Mouse (Mus musculus): ENCODE data around the gene Eif4g3. TPM values are rescaled to one million over a fixed set of nuclear protein-coding genes. Genes with fewer than 3 reads are reported as not detected.

The Eif4g3 gene
- total RNA-seq, 4 experiments from 2014 or later: 147 to 156 (median 154) TPM

DNA sequence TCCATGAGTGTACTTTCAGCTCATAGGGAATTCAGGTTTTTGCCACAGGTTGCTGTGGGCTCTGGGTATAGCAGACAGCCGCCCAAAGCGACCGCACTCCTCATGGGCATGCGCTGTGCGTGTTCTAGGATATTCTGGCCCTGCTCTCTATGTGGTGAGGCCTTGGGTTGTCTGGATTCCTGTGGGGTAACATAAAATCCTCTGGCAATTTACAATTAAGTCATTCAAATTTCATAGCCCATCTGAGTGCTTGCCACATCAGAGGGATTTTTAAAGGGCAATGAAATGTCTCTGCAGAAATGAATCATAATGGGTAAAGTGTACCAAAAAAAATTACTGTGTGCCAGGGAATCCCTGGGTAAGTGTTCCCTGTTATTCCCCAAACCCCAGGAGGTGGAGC is 3.4 kb upstream of the Eif4g3 start:
- no peak for DNase-seq (ENCODE audit: low spot score in 2 of 2)

DNA sequence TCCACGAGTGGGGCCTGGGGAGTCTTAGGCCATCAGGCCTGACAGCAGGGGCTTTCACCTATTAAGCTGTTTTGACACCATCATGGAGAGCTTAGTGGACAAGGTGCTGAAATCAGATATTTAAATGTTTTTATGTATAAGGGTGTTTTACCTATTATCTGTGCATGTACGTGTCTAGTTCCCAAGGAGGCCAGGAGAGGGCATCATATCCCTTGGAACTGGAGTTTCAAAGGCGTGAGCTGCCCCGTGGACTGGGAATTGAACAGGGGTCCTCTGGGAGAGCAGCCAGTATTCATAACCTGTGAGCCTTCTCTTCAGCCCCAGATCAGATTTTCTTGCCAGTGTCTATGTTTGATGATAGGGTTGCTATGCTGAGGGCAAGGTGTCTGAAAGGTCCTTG is 2.4 kb upstream of the Eif4g3 start:
- DNase-seq (ENCODE audit: low spot score in 2 of 2): no peak

DNA sequence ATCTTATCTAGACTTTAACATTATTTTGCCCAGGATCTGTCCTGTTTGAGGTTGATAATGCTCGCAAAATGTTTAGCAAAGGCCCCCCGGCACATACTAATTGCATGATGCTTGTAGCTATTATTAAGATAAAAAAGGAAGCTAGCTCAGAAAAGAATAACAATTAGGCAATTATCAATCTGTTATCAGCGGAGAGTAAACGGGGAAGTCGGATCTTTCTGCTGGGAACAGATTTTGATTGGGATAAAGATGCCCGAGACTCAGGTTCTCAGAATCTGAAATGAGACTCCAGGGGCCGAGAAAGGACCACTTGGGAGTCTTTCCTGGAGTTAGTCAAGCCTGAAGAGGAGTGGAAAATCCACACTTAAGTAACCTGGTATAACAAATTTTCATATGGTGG is 1.6 kb upstream of the Eif4g3 start:
- no peak for DNase-seq (ENCODE audit: low spot score in 2 of 2)

DNA sequence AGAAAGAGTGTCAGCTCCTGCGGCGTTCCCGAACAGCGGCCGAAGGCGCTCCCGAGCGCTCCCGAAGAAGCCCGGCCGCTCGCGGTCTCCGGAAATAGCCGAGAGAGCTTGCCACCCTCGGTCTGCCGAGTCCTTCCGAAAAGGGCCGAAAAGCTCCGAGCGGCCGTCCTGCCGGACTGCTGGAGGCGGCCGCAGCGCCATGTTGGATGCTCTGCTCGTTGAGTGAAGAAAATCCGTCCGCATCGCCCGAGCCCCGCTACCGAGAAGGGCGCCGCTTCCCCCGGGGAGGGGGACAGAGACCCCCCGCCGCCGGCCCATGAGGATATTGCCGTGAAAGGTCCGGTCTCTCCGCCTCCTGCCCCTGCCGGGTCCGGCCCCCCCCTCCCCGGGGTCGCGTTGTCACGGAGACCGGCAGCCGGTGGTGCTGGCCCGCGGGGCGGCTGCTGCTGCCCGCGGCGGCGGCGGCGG is 503 bp downstream of the Eif4g3 start:
- DNase-seq (ENCODE audit: low spot score in 2 of 2): peak; percentile 97 to 100

DNA sequence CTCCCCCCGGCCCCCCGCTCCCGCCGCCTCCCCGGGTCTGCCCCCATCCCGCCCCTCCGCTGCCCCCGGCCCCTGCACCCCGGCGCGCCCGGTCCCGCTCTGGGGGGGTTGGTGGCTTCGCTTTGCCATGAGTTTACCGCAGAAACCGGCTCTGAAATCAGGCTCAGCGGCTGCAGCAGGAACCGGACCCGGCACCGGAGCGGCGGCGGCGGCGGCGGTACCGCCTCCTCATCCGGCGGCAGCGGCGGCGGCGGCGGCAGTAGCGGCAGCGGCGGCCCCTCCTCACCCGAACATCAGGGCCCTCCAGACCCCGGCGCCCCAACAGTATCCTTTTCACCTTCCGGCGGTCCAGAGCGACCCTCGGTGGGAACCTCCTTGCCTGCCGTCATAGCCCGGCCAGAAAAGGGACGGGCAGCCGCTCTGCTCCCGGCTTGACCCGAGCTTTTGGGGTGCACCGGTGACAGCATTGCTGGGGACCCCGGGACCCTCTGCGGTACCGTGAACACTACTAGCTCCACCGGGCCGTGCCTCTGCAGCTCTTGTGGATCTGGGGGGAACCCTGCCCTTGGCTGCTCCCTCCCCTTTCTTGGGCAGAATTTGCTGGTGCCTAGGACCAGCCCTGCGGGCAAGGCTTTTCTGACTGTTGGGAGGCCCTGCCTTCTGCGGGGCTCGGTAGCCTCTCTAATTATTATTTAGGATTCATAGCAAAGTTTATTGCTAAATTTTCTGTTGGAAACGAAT is 1.2 kb downstream of the Eif4g3 start:
- DNase-seq (ENCODE audit: low spot score in 2 of 2): no peak

DNA sequence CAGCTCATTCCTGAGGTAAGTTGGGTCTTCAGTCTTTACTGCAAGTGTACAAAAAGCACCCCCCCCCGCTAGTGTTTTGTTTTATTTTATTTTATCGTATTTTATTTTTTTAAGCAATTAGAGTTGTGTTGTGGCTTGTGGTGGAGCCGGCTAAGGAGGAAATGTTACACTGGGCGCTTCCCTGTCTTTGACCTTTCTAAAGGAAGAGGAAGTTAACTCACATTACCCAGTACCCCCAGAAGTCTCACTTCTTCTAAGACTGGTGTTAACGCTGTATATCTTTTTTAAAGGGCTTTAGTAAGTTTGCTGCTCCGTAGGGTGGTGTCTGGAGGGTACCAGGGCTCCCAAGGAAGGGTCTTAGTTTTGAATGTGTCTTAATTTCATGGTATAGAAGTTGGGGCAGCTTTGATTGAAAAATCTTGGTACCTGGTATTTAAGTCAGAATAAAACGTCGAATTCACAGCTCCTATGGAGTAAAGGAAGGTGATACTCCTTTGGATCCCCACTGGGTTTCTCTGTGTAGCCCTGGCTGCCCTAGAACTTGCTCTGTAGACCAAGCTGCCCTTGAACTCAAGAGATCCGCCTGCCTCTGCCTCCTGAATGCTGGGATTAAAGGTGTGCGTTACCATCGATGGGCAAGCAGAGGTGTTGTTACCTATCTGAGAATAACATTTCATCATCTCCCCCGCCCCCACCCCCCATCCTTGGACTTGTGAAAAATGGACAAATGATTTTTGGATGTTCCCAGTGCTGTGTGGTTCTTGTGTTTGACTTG is 1.9 kb downstream of the Eif4g3 start:
- no peak for DNase-seq (ENCODE audit: low spot score in 2 of 2)

DNA sequence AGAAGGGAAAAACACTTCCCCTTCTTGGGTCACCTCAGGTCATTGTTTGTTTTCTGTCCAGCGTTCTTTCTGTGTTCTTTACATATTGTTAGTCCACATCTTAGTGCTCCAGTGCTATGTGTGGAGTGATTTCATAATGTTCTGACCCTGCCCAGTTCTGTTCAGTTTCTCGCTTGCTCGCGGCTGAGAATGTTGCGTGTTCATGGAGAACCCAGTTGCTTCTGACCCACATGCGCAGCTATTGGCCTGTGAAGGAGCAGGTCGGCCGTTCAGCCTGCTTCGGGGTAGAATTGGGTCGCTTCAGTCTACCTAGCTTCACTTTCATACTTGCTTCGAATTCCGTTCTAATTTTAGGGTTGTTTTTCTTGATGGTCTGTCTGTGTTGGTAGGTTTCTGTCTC is 2.6 kb downstream of the Eif4g3 start:
- no peak for DNase-seq (ENCODE audit: low spot score in 2 of 2)

DNA sequence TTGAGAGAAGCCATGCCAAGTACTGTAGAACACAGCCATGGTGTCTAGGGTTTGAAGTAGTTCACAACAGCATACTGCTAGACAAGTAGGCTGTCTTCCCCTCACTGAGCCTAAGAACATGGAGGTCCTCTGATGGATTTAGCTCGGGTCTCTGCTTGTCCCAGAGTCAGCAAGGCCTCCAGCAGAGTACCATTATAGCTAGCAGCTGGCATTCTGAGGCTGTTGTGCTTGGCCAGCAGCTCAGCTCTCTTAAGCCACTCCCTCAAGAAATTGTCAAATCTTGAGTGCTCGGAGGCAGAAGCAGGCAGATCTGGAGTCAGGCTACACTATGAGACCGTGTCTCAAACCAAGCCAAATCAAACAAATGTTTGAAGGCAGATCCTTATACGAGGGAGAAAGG is 5.4 kb downstream of the Eif4g3 start:
- no peak for DNase-seq (ENCODE audit: low spot score in 2 of 2)

DNA sequence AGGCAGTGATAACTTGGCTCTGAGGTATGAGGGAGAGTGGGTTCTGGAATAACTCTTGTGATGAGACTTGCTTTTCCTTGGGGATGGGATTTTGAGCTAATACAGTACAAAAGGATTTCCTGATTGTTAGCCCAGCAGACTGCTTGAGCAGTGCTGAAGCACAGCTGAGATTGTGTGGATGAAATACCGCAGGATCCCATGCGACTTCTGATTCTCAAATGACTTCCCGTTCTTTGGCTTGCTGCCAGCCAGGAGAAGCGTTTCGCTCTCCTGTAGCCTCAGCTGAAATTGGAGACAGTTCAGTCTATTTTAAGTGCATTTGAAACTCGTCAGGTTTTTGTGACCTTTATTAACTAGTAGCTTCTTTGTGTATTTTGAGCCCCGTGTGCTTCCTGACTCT is 7.9 kb downstream of the Eif4g3 start:
- DNase-seq (ENCODE audit: low spot score in 2 of 2): no peak

DNA sequence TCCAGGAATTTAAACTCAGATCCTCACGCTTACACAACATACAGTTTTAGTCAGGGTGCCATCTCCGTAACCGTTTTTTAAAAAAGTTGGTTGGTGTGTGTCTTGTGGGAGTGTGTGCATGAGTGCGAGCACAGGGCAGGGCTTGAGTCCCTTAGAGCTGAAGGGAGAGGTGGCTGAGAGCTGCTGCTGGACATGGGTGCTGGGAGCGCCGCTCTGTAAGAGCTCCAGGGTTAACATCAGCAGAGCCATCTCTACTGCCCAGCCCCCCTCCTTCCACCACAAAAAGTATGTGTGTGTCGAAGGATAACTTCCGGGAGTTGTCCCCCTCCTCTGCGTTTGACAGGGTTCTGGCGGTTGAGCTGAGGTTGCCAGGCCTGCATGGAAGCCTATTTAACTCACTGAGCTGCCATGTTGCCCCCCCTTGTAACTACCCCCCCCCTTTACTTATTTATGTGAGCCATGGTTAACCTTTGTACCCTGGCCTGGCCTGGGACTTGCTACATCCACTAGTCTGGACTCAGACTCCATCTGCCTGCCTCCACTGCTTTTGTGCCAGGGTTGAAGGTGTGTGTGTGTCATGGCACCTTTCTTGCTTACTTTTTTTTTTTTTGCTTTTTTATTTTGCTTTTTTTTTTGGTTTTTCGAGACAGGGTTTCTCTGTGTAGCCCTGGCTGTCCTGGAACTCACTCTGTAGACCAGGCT is 11.2 kb downstream of the Eif4g3 start:
- DNase-seq (ENCODE audit: low spot score in 2 of 2): no peak

DNA sequence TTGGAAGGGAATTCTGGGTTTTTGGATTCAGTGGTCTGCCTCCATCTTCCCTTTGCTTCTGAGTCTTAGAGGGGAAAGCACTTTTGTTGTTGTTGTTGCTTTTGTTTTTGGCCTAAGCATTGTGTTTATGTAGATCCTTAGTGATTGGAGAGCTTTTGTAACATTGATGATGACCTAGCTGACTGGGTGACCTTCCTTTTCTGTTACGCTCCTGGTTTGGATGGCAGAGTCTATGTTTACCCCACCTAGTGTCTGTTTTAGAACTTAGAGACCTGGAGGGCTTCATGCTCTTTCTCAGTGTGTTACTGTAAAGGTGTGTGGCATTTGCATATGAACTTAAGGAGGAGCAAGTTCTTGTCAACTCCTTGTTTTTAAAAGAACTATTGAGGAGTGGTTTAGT is 13.0 kb downstream of the Eif4g3 start:
- DNase-seq (ENCODE audit: low spot score in 2 of 2): no peak

DNA sequence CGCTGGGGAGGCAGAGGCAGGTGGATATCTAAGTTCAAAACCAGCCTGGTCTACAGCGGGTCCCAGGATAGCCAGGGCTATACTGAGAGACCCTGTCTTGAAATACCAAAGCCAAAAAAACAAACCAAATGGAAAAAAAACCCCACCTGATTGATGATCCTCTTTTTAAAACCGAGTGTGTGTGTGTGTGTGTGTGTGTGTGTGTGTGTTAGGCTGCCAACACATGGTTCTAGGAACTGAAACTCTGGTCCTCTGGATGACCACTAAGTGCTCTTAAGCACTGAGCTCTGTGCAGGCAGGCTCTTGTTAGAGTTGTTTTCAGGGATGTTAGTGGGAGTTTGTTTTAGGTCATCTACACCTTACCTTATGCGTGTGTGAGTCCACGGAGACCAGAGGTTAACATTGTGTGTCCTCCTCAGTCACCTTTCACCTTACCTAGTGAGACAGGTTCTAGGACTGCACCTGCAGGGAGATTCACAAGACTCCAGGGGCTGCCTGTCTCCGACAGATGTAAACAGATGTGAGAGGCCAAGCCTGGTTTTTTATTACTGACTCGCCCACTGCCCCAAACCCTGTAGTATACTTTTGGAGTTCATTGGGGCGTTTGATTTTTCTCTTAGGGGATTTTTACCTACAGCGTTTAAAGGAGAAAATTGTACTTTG is 14.3 kb downstream of the Eif4g3 start:
- no peak for DNase-seq (ENCODE audit: low spot score in 2 of 2)

DNA sequence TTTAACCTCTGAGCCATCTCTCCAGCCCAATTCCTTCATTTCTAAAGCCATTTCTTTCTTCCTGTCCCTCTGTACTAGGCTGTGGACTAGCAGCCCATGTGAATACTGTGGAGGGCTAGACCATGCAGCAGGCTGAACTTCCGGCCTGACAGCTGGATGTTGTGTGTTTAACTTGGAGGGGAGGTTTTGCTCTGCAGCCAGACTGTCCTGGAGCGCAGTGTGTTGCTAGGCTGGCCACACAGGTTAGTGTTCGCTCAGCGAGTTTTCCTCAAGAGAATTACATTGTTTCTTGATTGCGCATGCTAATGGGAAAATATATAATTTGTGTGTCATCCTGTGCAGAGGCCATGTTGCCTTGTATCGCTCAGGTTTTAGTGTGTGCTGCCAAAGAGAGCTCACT is 15.8 kb downstream of the Eif4g3 start:
- DNase-seq (ENCODE audit: low spot score in 2 of 2): no peak

DNA sequence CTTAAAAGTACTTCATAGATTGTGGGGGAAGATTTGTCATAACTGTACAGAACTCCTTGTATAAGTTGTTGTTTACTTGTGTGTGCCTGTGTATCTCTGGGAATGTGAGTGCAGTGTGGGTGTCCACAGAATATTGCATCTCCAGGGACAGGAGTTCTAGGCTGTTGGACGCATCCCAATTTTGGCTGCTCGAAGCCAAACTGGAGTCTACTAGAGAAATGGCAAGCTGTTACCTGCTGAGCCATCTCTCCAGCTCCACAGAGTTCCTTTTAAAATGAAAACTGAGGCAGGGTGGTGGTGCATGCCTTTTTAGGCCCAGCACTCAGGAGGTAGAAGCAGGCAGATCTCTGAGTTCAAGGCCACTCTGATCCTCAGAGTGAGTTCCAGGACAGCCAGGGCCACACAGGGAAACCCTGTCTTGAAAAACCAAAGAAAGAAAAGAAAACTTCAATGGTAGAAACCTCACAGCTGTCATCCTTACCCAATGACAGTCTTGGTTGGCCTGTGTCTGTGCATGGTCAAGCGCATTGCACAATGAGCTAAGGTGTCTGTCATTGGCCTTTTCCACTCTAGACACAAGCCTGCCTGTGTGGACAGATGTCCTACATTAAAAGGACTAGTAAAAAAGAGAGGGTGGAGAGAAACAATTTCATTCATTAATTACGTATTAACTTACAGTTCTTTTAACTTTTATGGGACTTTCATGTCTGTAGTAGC is 17.1 kb downstream of the Eif4g3 start:
- no peak for DNase-seq (ENCODE audit: low spot score in 2 of 2)

DNA sequence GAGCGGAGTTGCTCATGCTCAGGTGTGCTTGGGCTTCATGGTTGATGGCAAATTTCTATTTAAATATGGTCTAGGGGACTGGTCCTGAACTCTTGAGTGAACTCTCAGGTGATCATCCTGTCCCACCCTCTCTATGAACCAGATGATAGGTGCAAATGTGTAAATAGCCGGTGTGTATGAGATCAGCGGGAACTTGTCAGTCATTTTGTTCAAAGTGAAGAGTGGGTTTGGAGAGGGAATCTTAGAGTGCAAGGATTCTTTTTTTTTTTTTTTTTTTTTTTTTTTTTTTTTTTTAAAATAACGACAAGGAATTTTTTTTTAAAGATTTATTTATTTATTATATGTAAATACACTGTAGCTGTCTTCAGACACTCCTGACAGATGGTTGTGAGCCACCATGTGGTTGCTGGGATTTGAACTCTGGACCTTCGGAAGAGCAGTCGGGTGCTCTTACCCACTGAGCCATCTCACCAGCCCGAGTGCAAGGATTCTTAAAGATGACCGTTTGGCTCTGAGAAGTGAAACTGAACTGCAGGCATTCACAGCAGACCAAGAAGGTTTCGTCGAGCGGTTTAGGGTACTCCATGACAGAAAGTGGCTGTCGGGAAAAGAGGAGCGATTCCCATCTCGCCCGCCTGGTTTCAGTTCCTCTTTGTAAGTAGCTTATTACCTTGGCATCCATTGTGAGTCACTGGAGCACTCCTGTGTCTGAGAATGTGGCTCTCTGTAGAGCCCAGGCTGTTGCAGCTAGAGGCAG is 21.1 kb downstream of the Eif4g3 start:
- no peak for DNase-seq (ENCODE audit: low spot score in 2 of 2)

DNA sequence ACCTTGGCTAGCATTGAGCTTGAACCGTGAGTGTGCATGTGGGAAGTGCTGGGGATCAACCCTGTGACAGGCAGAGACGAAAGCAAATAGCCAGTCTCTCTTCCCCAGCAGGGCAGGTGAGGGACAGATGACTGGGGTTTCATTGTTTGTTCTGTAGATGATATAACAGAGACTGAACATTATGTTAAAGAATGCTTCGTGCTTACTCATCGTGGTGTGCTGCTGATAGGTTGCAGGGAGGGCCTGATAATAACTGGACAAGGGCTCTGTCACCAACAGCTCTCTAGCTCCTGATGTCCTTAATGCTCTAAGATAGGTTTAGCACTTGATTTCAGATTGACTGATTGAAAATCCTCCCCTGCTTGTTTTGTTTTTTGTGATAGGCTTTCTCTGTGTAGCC is 23.1 kb downstream of the Eif4g3 start:
- DNase-seq (ENCODE audit: low spot score in 2 of 2): no peak

DNA sequence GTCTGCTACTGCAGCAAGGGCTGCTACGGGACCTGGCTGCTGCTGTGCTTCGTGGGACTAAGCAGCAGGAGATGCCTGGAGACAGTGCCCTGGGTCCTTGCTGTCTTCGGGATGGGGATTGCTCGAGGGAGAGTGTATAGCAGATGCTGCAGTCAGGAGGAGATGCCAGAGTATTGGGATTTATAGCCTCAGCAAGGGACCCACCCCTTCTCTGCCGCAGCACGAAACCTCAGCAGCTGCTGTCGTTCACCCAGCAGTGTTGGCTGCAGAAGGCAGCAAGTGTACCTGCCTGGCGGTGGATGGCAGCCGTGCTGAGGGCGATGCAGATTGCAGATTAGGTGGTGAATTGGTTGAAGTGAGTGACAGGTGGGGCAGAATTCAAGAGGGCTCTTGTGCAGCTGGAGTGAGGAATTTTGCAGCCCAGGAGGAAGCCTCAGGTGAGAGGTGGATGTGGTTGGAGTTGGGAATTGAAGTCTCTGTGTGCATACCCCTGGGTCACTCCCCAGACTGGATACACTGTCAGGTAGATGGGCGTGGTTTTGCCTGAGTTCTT is 24.3 kb downstream of the Eif4g3 start:
- no peak for DNase-seq (ENCODE audit: low spot score in 2 of 2)

DNA sequence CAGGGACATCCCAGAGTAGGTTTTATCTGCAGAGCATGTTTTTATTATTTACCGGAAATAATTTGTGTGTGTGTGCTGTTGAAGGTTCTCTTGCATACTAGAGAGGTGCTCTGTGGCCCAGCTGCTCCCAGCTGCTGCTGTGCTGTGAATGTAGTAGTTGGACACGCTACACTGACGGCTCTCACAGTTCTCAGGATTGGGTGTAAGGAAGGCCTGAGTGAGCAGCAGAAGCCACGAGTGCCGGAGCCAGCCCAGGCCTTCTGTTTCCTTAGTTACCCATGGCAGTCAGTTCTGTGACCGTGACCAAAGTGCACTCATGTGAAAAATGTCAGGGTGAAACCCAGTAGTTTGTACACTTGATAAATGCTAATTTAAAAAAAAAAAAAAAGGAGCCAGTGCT is 25.2 kb downstream of the Eif4g3 start:
- DNase-seq (ENCODE audit: low spot score in 2 of 2): no peak

DNA sequence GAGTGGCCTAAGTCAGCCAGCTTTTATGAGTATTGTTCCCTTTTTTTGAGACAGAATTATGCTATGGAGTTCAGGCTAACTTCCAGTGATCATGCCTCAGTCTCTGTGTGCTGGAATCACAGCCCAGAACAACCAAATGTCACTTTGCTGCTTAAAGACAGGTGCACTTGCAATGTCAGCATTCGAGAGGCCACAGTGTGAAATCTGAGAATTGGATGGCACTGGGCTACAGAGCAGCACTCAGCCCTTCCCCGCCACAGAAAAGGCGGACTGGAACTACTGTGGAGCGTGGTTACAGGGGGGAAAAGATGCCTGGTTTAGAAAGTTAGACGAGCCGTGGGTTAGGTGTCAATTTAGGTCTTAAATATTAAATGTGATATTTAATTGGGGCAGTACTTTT is 27.4 kb downstream of the Eif4g3 start:
- no peak for DNase-seq (ENCODE audit: low spot score in 2 of 2)

DNA sequence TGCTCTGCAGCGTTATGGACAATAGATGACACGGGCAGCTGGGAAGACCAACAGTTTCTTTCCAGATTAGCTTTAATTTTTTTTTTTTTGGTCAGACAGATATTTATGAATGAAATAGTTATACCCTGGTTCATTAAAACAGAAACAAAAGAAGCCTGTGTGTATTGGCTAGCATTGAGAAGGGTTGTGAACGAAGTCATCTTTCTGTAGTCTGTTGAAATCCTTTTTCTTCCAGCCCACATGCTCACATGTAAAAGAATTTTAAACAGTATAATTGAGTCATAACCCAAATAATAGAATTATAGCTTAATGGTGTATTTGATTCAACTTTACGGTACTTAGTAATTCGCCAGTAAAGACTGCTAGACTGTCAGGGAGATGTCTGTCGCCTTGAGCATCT is 28.8 kb downstream of the Eif4g3 start:
- DNase-seq (ENCODE audit: low spot score in 2 of 2): no peak

Data from left cerebral cortex, adult 8-10 months (tissue).